Mouse (Mus musculus) ES-E14 (cell line): Measurements from ENCODE around the gene Glyatl3.

ENCODE experiments used
- CHD2 ChIP-seq: IDR thresholded peaks from 2 replicates; pipeline ENCODE4 v1.6.1; 2014; ENCODE audit warnings: mild to moderate bottlenecking, low read depth, low read length, inconsistent platforms
- HCFC1 ChIP-seq: IDR thresholded peaks from 2 replicates; pipeline ENCODE4 v1.6.1; 2012; ENCODE audit warnings: low read length, inconsistent platforms, borderline replicate concordance; ENCODE audit not compliant: insufficient read depth
- MAFK ChIP-seq: IDR thresholded peaks from 2 replicates; pipeline ENCODE4 v1.6.1; 2014; ENCODE audit warnings: mild to moderate bottlenecking, low read depth, low read length, inconsistent platforms; ENCODE audit not compliant: insufficient read depth
- ZC3H11A ChIP-seq: IDR thresholded peaks from 2 replicates; pipeline ENCODE4 v1.6.1; 2012; ENCODE audit warnings: low read depth, mild to moderate bottlenecking, inconsistent platforms, low read length, borderline replicate concordance
- ZNF384 ChIP-seq: IDR thresholded peaks from 2 replicates; pipeline ENCODE4 v1.6.1; 2012; ENCODE audit warnings: low read depth, low read length, inconsistent platforms

GRCm38 (mm10) chr17:40875568-40875967 is 38.6 kb downstream of the Glyatl3 start:
- TF ChIP-seq MAFK (no peak), ZNF384 (no peak), HCFC1 (no peak), ZC3H11A (no peak), CHD2 (no peak)
